Mouse (Mus musculus): ENCODE data around the gene Dars. TPM values are rescaled to one million over a fixed set of nuclear protein-coding genes. Genes with fewer than 3 reads are reported as not detected.

Gene Dars
- polyA plus RNA-seq, 1 experiment from 2014 or later, result 68.5 TPM

- TF ChIP-seq CTCF (IDR thresholded peaks at IDR 0.05) (no peak), EP300 (IDR thresholded peaks at IDR 0.05) (peak; percentile 64)
- Histone ChIP-seq H3K4me1 (ENCODE audit: insufficient read depth, low read depth, low read length) (peaks cover 3% of the 10 kb centered on the region; the same call in 1 of the 2 replicates), H3K9me3 (ENCODE audit: low read length) (no peaks in the 10 kb centered on the region), H3K4me2 (replicated peaks; ENCODE audit: low read depth, low read length) (no peak overlapping the region), H3K4me3 (ENCODE audit: low read depth, low read length) (no peak overlapping the region), H3K36me3 (ENCODE audit: insufficient read depth, low read length) (no peaks in the 10 kb centered on the region), H3K27ac (ENCODE audit: low read length) (no peak overlapping the region), H3K27me3 (replicated peaks; ENCODE audit: insufficient read depth, low read length) (no peaks in the 10 kb centered on the region), H3K9ac (replicated peaks; ENCODE audit: low read depth) (no peak overlapping the region)
- ATAC-seq, result peak; percentile 49
- 44% methylated on average over 2 of the region's 2 CpGs for WGBS
- DNase-seq (ENCODE audit: low spot score), result peak; percentile 20
Measured at GRCm38 (mm10) chr1:128405041-128405481, 12.1 kb downstream of the Dars start.

- DNase-seq (ENCODE audit: low spot score), result no peak
- Histone ChIP-seq H3K27me3 (replicated peaks; ENCODE audit: insufficient read depth, low read length) (no peaks in the 10 kb centered on the region), H3K9ac (replicated peaks; ENCODE audit: low read depth) (no peak overlapping the region), H3K4me2 (replicated peaks; ENCODE audit: low read depth, low read length) (no peak overlapping the region), H3K36me3 (ENCODE audit: insufficient read depth, low read length) (no peaks in the 10 kb centered on the region), H3K27ac (ENCODE audit: low read length) (no peak overlapping the region), H3K4me1 (ENCODE audit: insufficient read depth, low read depth, low read length) (peaks cover 3% of the 10 kb centered on the region; the same call in 1 of the 2 replicates), H3K4me3 (ENCODE audit: low read depth, low read length) (no peak overlapping the region), H3K9me3 (ENCODE audit: low read length) (no peaks in the 10 kb centered on the region)
- TF ChIP-seq EP300 (IDR thresholded peaks at IDR 0.05) (no peak), CTCF (IDR thresholded peaks at IDR 0.05) (no peak)
- no peak for ATAC-seq
- WGBS, result 70% methylated on average over 2 of the region's 2 CpGs
Measured at GRCm38 (mm10) chr1:128400926-128401325, 16.2 kb downstream of the Dars start.

GRCm38 (mm10) chr1:128399941-128400915 lies 16.9 kb downstream of the Dars start:
- ATAC-seq, result no peak
- no peak overlapping the region for H3K9ac ChIP-seq (replicated peaks; ENCODE audit: low read depth)
- WGBS, result 76% methylated on average over 5 of the region's 5 CpGs

GRCm38 (mm10) chr1:128398738-128399445 lies 18.3 kb downstream of the Dars start:
- Histone ChIP-seq H3K36me3 (ENCODE audit: insufficient read depth, low read length) (no peaks in the 10 kb centered on the region), H3K4me1 (ENCODE audit: insufficient read depth, low read depth, low read length) (no peaks in the 10 kb centered on the region), H3K9me3 (ENCODE audit: low read length) (no peaks in the 10 kb centered on the region), H3K4me3 (ENCODE audit: low read depth, low read length) (no peak overlapping the region), H3K27me3 (replicated peaks; ENCODE audit: insufficient read depth, low read length) (no peaks in the 10 kb centered on the region), H3K27ac (ENCODE audit: low read length) (no peak overlapping the region; the same call in 1 of the 2 replicates), H3K9ac (replicated peaks; ENCODE audit: low read depth) (no peak overlapping the region), H3K4me2 (replicated peaks; ENCODE audit: low read depth, low read length) (no peak overlapping the region)
- DNase-seq (ENCODE audit: low spot score) (peak; percentile 84), ATAC-seq (peak; percentile 80)
- TF ChIP-seq CTCF (IDR thresholded peaks at IDR 0.05), result no peak
- TF ChIP-seq EP300 (IDR thresholded peaks at IDR 0.05), result peak; percentile 76
- WGBS, result 68% methylated on average over 5 of the region's 5 CpGs

More at GRCm38 (mm10) chr1:128399941-128400915, 16.9 kb downstream of the Dars start:
- no peaks in the 10 kb centered on the region for H3K9me3 ChIP-seq (ENCODE audit: low read length)
- H3K4me3 ChIP-seq (ENCODE audit: low read depth, low read length), result no peak overlapping the region
- H3K27me3 ChIP-seq (replicated peaks; ENCODE audit: insufficient read depth, low read length), result no peaks in the 10 kb centered on the region
- no peaks in the 10 kb centered on the region for H3K4me1 ChIP-seq (ENCODE audit: insufficient read depth, low read depth, low read length)
- no peaks in the 10 kb centered on the region for H3K36me3 ChIP-seq (ENCODE audit: insufficient read depth, low read length)
- H3K4me2 ChIP-seq (replicated peaks; ENCODE audit: low read depth, low read length), result no peak overlapping the region
- no peak for DNase-seq (ENCODE audit: low spot score)
- H3K27ac ChIP-seq (ENCODE audit: low read length), result no peak overlapping the region
- TF ChIP-seq CTCF (IDR thresholded peaks at IDR 0.05) (no peak), EP300 (IDR thresholded peaks at IDR 0.05) (no peak)

- Histone ChIP-seq H3K36me3 (ENCODE audit: insufficient read depth, low read length) (peaks cover 8% of the 10 kb centered on the region; the same call in 1 of the 2 replicates), H3K9me3 (ENCODE audit: low read length) (no peaks in the 10 kb centered on the region), H3K27me3 (replicated peaks; ENCODE audit: insufficient read depth, low read length) (no peaks in the 10 kb centered on the region), H3K9ac (replicated peaks; ENCODE audit: low read depth) (no peak overlapping the region), H3K4me3 (ENCODE audit: low read depth, low read length) (no peak overlapping the region), H3K27ac (ENCODE audit: low read length) (no peak overlapping the region), H3K4me2 (replicated peaks; ENCODE audit: low read depth, low read length) (no peak overlapping the region), H3K4me1 (ENCODE audit: insufficient read depth, low read depth, low read length) (no peaks in the 10 kb centered on the region)
- DNase-seq (ENCODE audit: low spot score), result no peak
- TF ChIP-seq CTCF (IDR thresholded peaks at IDR 0.05), result no peak
- TF ChIP-seq EP300 (IDR thresholded peaks at IDR 0.05), result no peak
- WGBS, result 88% methylated on average over 3 of the region's 3 CpGs
- ATAC-seq, result no peak
Measured at GRCm38 (mm10) chr1:128394657-128395056, 22.5 kb downstream of the Dars start.

GRCm38 (mm10) chr1:128392382-128392781 lies 24.8 kb downstream of the Dars start:
- H3K4me3 ChIP-seq (ENCODE audit: low read depth, low read length), result no peak overlapping the region

More at GRCm38 (mm10) chr1:128392382-128392781, 24.8 kb downstream of the Dars start:
- Histone ChIP-seq H3K4me2 (replicated peaks; ENCODE audit: low read depth, low read length) (no peak overlapping the region), H3K36me3 (ENCODE audit: insufficient read depth, low read length) (peaks cover 13% of the 10 kb centered on the region; the same call in 1 of the 2 replicates), H3K9ac (replicated peaks; ENCODE audit: low read depth) (no peak overlapping the region), H3K27ac (ENCODE audit: low read length) (no peak overlapping the region), H3K9me3 (ENCODE audit: low read length) (no peaks in the 10 kb centered on the region), H3K4me1 (ENCODE audit: insufficient read depth, low read depth, low read length) (no peaks in the 10 kb centered on the region), H3K27me3 (replicated peaks; ENCODE audit: insufficient read depth, low read length) (no peaks in the 10 kb centered on the region)
- 88% methylated on average over 2 of the region's 2 CpGs for WGBS
- ATAC-seq (no peak), DNase-seq (ENCODE audit: low spot score) (no peak)
- TF ChIP-seq EP300 (IDR thresholded peaks at IDR 0.05) (no peak), CTCF (IDR thresholded peaks at IDR 0.05) (no peak)
